Mouse (Mus musculus) left cerebral cortex, adult 2 months (tissue): ENCODE measurements around the gene Cd300ld2. TPM values are rescaled to one million over a fixed set of nuclear protein-coding genes. Genes with fewer than 3 reads are reported as not detected.
"Not testable (repeated sequence)": the region's sequence is repeated elsewhere in the genome, so short reads cannot be mapped to it uniquely, and the experiment has no call there.

Source experiments
- DNase-seq, 2 experiments: peaks; one replicate each; pipeline ENCODE4 v3.0.0; 2021 to 2022; ENCODE audit warnings: low spot score in 2 of 2, mixed read lengths in 1 of 2; ENCODE audit errors: extremely low spot score in 1 of 2
- H3K27ac ChIP-seq: fragments of 200-600 bp; 2 replicates; pipeline ENCODE4 v1.8.1; 2022
- H3K4me3 ChIP-seq: fragments of 200-600 bp; 2 replicates; pipeline ENCODE4 v1.8.1; 2022
- CTCF ChIP-seq: fragments of 200-600 bp; IDR thresholded peaks from 2 replicates; pipeline ENCODE4 v1.8.1; 2022; ENCODE audit warnings: antibody characterized with exemption, mild to moderate bottlenecking, moderate library complexity
- intact Hi-C: fragments of 180-260 bp; cut with DNase I; formaldehyde crosslinking; loops from one replicate; pipeline ENCODE4 v1.15.1; 2025
- long read RNA-seq, 2 experiments: library from polyadenylated mRNA; stranded (forward); transcript quantifications; one replicate each; pipeline ENCODE4 v2.0.0; 2021; ENCODE audit warnings: borderline mapping rate in 2 of 2
- total RNA-seq, 2 experiments: library from RNA; stranded (reverse); gene quantifications; 2 replicates each; pipeline ENCODE4 v1.2.3; 2021

The Cd300ld2 gene
- not detected for total RNA-seq
- long read RNA-seq, experiment 1 = 0 reads
- long read RNA-seq, experiment 2 = 0 reads

GRCm38 (mm10) chr11:115016093-115016492 is at the start of gene Cd300ld2:
Cd300ld2 (minus strand) TSS chr11:115016193.
- DNase-seq, intact Hi-C loops, H3K4me3 ChIP-seq, H3K27ac ChIP-seq: not testable (repeated sequence)

- intact Hi-C loops = no loop called here
- DNase-seq = no peak
- TF ChIP-seq CTCF = no peak
- Histone ChIP-seq H3K27ac (no peak within 1 kb of the TSS), H3K4me3 (no peak within 1 kb of the TSS)
These were observed 46.1 kb upstream of the Cd300ld2 start, which contains the start of gene Cd300e for GRCm38 (mm10) chr11:115062077-115062476. Cd300e (minus strand) TSS chr11:115062177.

GRCm38 (mm10) chr11:115059797-115060196 is 43.8 kb upstream of the Cd300ld2 start:
- no peak for DNase-seq
- intact Hi-C loops = loop anchor here (10.0 kb wide), 2 partner anchors 245 to 315 kb away; no protein-coding TSS in a partner anchor
- no peak for TF ChIP-seq CTCF
- Histone ChIP-seq H3K27ac (no peak overlapping the region), H3K4me3 (no peak overlapping the region)

- TF ChIP-seq CTCF = no peak
- no peak for DNase-seq
- no peak overlapping the region for H3K27ac ChIP-seq
- intact Hi-C loops = loop anchor here (10.0 kb wide), 2 partner anchors 244 to 314 kb away; no protein-coding TSS in a partner anchor
- H3K4me3 ChIP-seq = no peak overlapping the region
These were observed 42.7 kb upstream of the Cd300ld2 start for GRCm38 (mm10) chr11:115058701-115059100.

GRCm38 (mm10) chr11:115054537-115054936 is 38.5 kb upstream of the Cd300ld2 start:
- intact Hi-C loops = loop anchor here (10.0 kb wide), 2 partner anchors 240 to 310 kb away; no protein-coding TSS in a partner anchor
- TF ChIP-seq CTCF = no peak
- Histone ChIP-seq H3K27ac (no peak overlapping the region), H3K4me3 (no peak overlapping the region)
- no peak for DNase-seq

- no peak overlapping the region for H3K27ac ChIP-seq
- no peak overlapping the region for H3K4me3 ChIP-seq
- no peak for TF ChIP-seq CTCF
- no peak for DNase-seq
- intact Hi-C loops = loop anchor here (10.0 kb wide), 2 partner anchors 238 to 308 kb away; no protein-coding TSS in a partner anchor
These were observed 37.0 kb upstream of the Cd300ld2 start for GRCm38 (mm10) chr11:115052991-115053390.

DNA sequence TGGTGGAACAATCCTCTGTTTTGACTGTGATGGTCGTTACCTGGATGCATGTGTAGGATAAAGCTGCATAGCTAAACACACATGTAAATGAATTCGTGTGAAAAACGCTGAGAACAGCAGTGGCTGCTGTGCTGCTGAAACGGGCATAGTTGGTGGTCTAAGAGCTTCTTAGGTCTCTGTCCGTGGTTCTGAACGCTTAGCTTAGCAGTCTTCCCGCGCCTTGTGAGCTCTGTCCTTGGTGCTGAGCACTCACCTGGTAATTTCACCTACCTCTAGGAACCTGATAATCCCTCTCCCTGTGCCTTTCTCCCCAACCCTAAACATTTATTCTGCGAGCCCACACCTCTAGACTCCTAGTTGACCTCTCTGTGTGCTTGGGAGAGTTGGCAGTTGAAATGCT is 36.2 kb upstream of the Cd300ld2 start:
- Histone ChIP-seq H3K4me3 (no peak overlapping the region), H3K27ac (no peak overlapping the region)
- DNase-seq = no peak
- TF ChIP-seq CTCF = no peak
- intact Hi-C loops = loop anchor here (10.0 kb wide), 2 partner anchors 237 to 307 kb away; no protein-coding TSS in a partner anchor

DNA sequence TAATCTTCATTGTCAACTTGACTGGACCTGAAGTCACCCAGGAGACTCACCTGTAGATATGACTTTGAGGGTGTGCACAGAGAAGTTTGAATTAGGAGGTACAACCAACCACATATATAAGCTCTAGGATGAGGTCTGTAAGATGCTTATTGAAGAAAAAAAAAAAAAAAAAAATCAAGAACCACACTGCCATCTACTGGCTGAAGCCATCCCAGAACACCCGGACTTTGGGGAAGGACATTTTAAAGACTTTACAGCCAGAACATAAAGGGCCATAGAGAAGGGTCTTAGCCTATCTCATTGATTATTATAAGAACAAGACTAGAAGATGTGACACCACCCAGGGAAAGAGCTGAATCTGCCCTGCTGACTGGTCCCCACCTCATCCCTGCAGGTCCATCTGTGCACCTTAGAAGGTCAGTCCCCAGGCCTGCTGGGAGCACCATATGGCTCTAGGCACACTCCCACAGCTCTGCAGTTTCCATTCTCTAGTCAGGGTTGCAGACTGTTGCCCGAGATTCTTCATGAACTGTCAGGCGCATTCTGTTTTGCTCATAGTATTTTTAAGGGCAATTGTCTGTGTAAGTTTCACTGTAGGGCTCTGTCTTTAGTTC is 33.4 kb upstream of the Cd300ld2 start:
- intact Hi-C loops = no loop called here
- TF ChIP-seq CTCF = peak; percentile 63

DNA sequence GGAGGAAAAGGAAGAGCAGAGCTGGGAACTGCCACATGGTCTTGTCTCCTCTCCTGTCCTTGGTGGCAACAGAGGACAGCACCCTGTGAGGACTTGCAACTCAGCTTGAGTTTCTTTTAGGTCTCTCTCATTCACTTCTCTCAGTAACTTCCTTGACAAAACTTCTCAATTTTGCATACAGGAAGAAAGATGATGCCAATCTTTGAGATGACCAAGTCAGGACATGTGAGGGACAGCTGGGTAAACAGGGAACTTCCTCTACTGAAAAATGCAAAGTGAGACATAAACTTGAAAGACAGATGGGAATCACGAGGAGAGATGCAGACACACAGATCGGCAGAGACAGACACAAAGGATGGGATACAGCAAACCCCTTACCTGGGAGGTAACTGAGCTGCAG is 32.3 kb upstream of the Cd300ld2 start, which contains the start of gene Cd300ld3:
Gene Cd300ld3 (minus strand): TSS at position 151 of the 400 bp plus-strand sequence.
- Histone ChIP-seq H3K4me3 (no peak within 1 kb of the TSS), H3K27ac (no peak within 1 kb of the TSS)
- intact Hi-C loops = no loop called here
- TF ChIP-seq CTCF = no peak
- no peak for DNase-seq

More for the DNA sequence above, 33.4 kb upstream of the Cd300ld2 start:
- H3K4me3 ChIP-seq = no peak overlapping the region
- DNase-seq = no peak
- no peak overlapping the region for H3K27ac ChIP-seq

DNA sequence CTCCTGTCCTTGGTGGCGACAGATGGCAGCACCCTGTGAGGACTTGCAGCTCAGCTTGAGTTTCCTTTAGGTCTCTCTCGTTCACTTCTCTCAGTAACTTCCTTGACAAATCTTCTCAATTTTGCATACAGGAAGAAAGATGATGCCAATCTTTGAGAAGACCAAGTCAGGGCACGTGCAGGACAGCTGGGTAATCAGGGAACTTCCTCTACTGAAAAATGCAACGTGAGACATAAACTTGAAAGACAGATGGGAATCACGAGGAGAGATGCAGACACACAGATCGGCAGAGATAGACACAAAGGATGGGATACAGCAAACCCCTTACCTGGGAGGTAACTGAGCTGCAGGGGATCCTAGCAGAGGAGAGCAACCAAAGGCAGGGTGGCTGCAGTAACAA is 21.7 kb upstream of the Cd300ld2 start, which contains the start of gene Cd300ld5:
Gene Cd300ld5 (minus strand): TSS at position 101 of the 400 bp plus-strand sequence.
- DNase-seq, H3K27ac ChIP-seq, intact Hi-C loops, H3K4me3 ChIP-seq: not testable (repeated sequence)

- H3K4me3 ChIP-seq, DNase-seq, H3K27ac ChIP-seq, intact Hi-C loops: not testable (repeated sequence)
These were observed 10.9 kb upstream of the Cd300ld2 start, which contains the start of gene Cd300ld4 for GRCm38 (mm10) chr11:115026912-115027311. Cd300ld4 (minus strand) TSS chr11:115027012.

DNA sequence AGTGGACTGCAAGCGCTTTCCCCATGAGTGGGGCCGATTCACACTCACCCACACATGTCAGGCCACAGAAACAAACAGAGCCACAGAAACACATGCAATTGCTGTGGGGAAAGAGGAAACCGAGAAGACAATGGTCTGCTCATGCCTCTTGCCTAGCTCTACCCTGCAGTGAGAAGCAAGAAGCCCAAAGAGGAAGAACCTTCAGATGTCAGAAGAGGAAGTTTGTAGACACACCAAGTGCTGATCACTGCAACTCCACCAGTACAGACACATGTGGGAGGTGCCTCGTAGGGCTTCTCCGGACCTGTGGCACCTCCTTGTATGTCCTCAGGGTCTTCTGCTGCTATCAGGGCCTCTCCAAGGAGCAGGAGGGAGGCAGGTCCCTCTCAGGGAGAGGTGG is 11.9 kb downstream of the Cd300ld2 start:
- no peak for DNase-seq
- Histone ChIP-seq H3K27ac (no peak overlapping the region), H3K4me3 (no peak overlapping the region)
- intact Hi-C loops = no loop called here
- TF ChIP-seq CTCF = no peak
